Mouse (Mus musculus) limb, embryonic 14.5 days (tissue): ENCODE data around the gene Slmap. TPM values are rescaled to one million over a fixed set of nuclear protein-coding genes. Genes with fewer than 3 reads are reported as not detected.

Source experiments
- ATAC-seq: fragments of 200-750 bp; cut with Nextera tagmentation; 2 replicates; pipeline ENCODE4 v1.8.0; 2017; ENCODE audit warnings: low read depth, moderate number of reproducible peaks, moderate TSS enrichment; ENCODE audit not compliant: low FRiP score
- DNase-seq: peaks from one replicate; pipeline ENCODE4 v3.0.0-alpha.2; 2015; ENCODE audit warnings: low spot score
- H3K27ac ChIP-seq: fragments of 300-500 bp; sonication (generic); replicated peaks from 2 replicates; pipeline ENCODE4 v1.5.1; 2014; ENCODE audit warnings: low read depth, mild to moderate bottlenecking, low read length, moderate library complexity, mixed read lengths
- H3K27me3 ChIP-seq: fragments of 300-500 bp; sonication (generic); 2 replicates; pipeline ENCODE4 v1.6.1; 2014; ENCODE audit warnings: low read length, mixed read lengths; ENCODE audit not compliant: control insufficient read depth, insufficient read depth
- H3K36me3 ChIP-seq: fragments of 300-500 bp; sonication (generic); 2 replicates; pipeline ENCODE4 v1.6.1; 2014; ENCODE audit warnings: mild to moderate bottlenecking, low read length, moderate library complexity, mixed read lengths; ENCODE audit not compliant: control insufficient read depth, insufficient read depth
- H3K4me1 ChIP-seq: fragments of 300-500 bp; sonication (generic); 2 replicates; pipeline ENCODE4 v1.6.1; 2014; ENCODE audit warnings: antibody characterized with exemption, low read length, mixed read lengths; ENCODE audit not compliant: control insufficient read depth, insufficient read depth
- H3K4me2 ChIP-seq: fragments of 300-500 bp; sonication (generic); replicated peaks from 2 replicates; pipeline ENCODE4 v1.6.1; 2014; ENCODE audit warnings: low read depth, mild to moderate bottlenecking, low read length, moderate library complexity; ENCODE audit not compliant: severe bottlenecking
- H3K4me3 ChIP-seq: fragments of 300-500 bp; sonication (generic); replicated peaks from 2 replicates; pipeline ENCODE4 v1.5.1; 2014; ENCODE audit warnings: low read length
- H3K9ac ChIP-seq: fragments of 300-500 bp; sonication (generic); 2 replicates; pipeline ENCODE4 v1.6.1; 2014; ENCODE audit warnings: mild to moderate bottlenecking, low read depth, low read length, moderate library complexity; ENCODE audit not compliant: severe bottlenecking
- H3K9me3 ChIP-seq: fragments of 300-500 bp; sonication (generic); 2 replicates; pipeline ENCODE4 v1.6.1; 2016; ENCODE audit warnings: low read length; ENCODE audit not compliant: control insufficient read depth
- POLR2A ChIP-seq: fragments of 200-500 bp; IDR thresholded peaks from 2 replicates; pipeline ENCODE4 v1.8.0; 2012; ENCODE audit warnings: inconsistent platforms, mild to moderate bottlenecking, moderate library complexity, borderline replicate concordance; ENCODE audit not compliant: insufficient read depth, insufficient read length; ENCODE audit errors: extremely low read depth
- WGBS: fragments of 180-500 bp; shearing (Covaris S2); extraction: QIAGEN DNeasy Blood & Tissue Kit; methylation state at CpG from one replicate; pipeline ENCODE4 v1.1.7; 2014; 5-methylcytosine and 5-hydroxymethylcytosine counted together
- polyA plus RNA-seq, 2 experiments: library from polyadenylated mRNA; depleted of rRNA in 1 of 2; stranded (reverse) in 1 of 2; unstranded in 1 of 2; fragments of >200 nt; fragmentation: Nextera tagmentation in 1 of 2; extraction: Ambion mirVana in 1 of 2; gene quantifications; 2 replicates each; pipeline versions ENCODE4 v1.2.1 to v1.2.3; 2012 to 2014

Gene Slmap
- polyA plus RNA-seq, 2 experiments, result 25.4 to 27.0 TPM

GRCm38 (mm10) chr14:26459516-26459915 is 75.2 kb downstream of the Slmap start:
- peaks cover 42% of the 10 kb centered on the region for H3K36me3 ChIP-seq
- TF ChIP-seq POLR2A, result no peak
- no peak overlapping the region for H3K4me2 ChIP-seq
- ATAC-seq (no peak), DNase-seq (no peak)
- no peaks in the 10 kb centered on the region for H3K9me3 ChIP-seq
- no peaks in the 10 kb centered on the region for H3K4me1 ChIP-seq
- H3K4me3 ChIP-seq, result no peak overlapping the region
- H3K27ac ChIP-seq, result no peak overlapping the region
- no peak overlapping the region for H3K9ac ChIP-seq
- H3K27me3 ChIP-seq, result no peaks in the 10 kb centered on the region

GRCm38 (mm10) chr14:26454851-26455250 is 79.9 kb downstream of the Slmap start:
- ATAC-seq, result no peak
- WGBS, result 88% methylated on average over 16 of the region's 16 CpGs
- no peak for DNase-seq

GRCm38 (mm10) chr14:26450036-26450800 is 84.5 kb downstream of the Slmap start:
- WGBS, result 48% methylated on average over 16 of the region's 16 CpGs
- DNase-seq, result no peak

More at GRCm38 (mm10) chr14:26454851-26455250, 79.9 kb downstream of the Slmap start:
- Histone ChIP-seq H3K4me2 (no peak overlapping the region), H3K9me3 (no peaks in the 10 kb centered on the region), H3K9ac (no peak overlapping the region), H3K4me3 (no peak overlapping the region), H3K36me3 (peaks cover 27% of the 10 kb centered on the region), H3K4me1 (peaks cover 5% of the 10 kb centered on the region; the same call in 1 of the 2 replicates), H3K27ac (no peak overlapping the region), H3K27me3 (no peaks in the 10 kb centered on the region)
- TF ChIP-seq POLR2A, result no peak

GRCm38 (mm10) chr14:26448581-26448980 is 86.2 kb downstream of the Slmap start:
- ATAC-seq (no peak), DNase-seq (no peak)
- 59% methylated on average over 4 of the region's 4 CpGs for WGBS
- no peak overlapping the region for H3K27ac ChIP-seq
- no peaks in the 10 kb centered on the region for H3K9me3 ChIP-seq
- TF ChIP-seq POLR2A, result no peak
- no peaks in the 10 kb centered on the region; the same call in 1 of the 2 replicates for H3K36me3 ChIP-seq
- no peak overlapping the region for H3K4me3 ChIP-seq
- H3K9ac ChIP-seq, result no peak overlapping the region
- no peak overlapping the region for H3K4me2 ChIP-seq
- no peaks in the 10 kb centered on the region for H3K27me3 ChIP-seq
- H3K4me1 ChIP-seq, result peaks cover 5% of the 10 kb centered on the region; the same call in 1 of the 2 replicates

More at GRCm38 (mm10) chr14:26450036-26450800, 84.5 kb downstream of the Slmap start:
- Histone ChIP-seq H3K27ac (no peak overlapping the region), H3K4me2 (no peak overlapping the region), H3K9me3 (no peaks in the 10 kb centered on the region), H3K27me3 (no peaks in the 10 kb centered on the region), H3K9ac (no peak overlapping the region), H3K36me3 (peaks cover 5% of the 10 kb centered on the region; the same call in 1 of the 2 replicates), H3K4me3 (no peak overlapping the region), H3K4me1 (peaks cover 5% of the 10 kb centered on the region; the same call in 1 of the 2 replicates)
- no peak for ATAC-seq
- no peak for TF ChIP-seq POLR2A

DNA sequence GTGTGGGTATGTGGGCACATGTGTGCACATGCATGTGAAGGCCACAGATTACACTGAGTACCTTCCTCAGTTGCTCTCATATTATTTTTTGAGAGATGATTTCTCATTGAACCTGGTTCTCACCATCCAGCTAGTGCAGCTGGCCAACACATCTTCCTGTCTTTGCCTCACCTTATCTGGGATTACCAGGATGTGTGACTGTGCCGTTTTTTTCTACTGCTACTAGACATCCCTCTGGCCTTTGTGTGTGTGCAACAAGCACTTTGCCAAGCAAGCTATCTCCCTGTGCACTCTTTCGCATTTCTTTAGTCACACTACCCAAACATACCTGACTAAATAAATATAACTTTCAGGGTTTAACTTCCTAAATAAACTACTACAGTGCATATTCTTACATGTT is 87.5 kb downstream of the Slmap start:
- Histone ChIP-seq H3K27me3 (no peaks in the 10 kb centered on the region), H3K4me1 (peaks cover 5% of the 10 kb centered on the region; the same call in 1 of the 2 replicates), H3K9me3 (no peaks in the 10 kb centered on the region), H3K9ac (no peak overlapping the region), H3K27ac (no peak overlapping the region), H3K36me3 (no peaks in the 10 kb centered on the region; the same call in 1 of the 2 replicates), H3K4me3 (no peak overlapping the region), H3K4me2 (no peak overlapping the region)
- WGBS, result 91% methylated on average over 2 of the region's 2 CpGs
- no peak for ATAC-seq
- no peak for DNase-seq
- TF ChIP-seq POLR2A, result no peak
